Mouse (Mus musculus) midbrain, postnatal 0 days (tissue): ENCODE measurements at regions not wholly inside any gene's neighbourhood (a gene's known extent, or its start where the extent isn't known, plus 50 kb on each side); places are given as distances from the start of the nearest gene placed in this dataset.

Experiments used
- ATAC-seq: fragments of 200-750 bp; cut with Nextera tagmentation; 2 replicates; pipeline ENCODE4 v1.8.0; 2017; ENCODE audit warnings: moderate number of reproducible peaks, mild to moderate bottlenecking, moderate TSS enrichment, moderate library complexity; ENCODE audit not compliant: low FRiP score
- DNase-seq: peaks from one replicate; pipeline ENCODE4 v3.0.0-alpha.2; 2015; ENCODE audit warnings: low spot score
- H3K27ac ChIP-seq: fragments of 300-500 bp; sonication (generic); 2 replicates; pipeline ENCODE4 v1.5.1; 2014; ENCODE audit warnings: low read depth, mild to moderate bottlenecking, low read length, mixed read lengths
- H3K27me3 ChIP-seq: fragments of 300-500 bp; sonication (generic); 2 replicates; pipeline ENCODE4 v1.6.1; 2014; ENCODE audit warnings: low read length, control low read depth, mixed read lengths; ENCODE audit not compliant: insufficient read depth
- H3K36me3 ChIP-seq: fragments of 300-500 bp; sonication (generic); 2 replicates; pipeline ENCODE4 v1.6.1; 2014; ENCODE audit warnings: low read length, control low read depth, mixed read lengths; ENCODE audit not compliant: insufficient read depth
- H3K4me1 ChIP-seq: fragments of 300-500 bp; sonication (generic); 2 replicates; pipeline ENCODE4 v1.6.1; 2014; ENCODE audit warnings: mild to moderate bottlenecking, control low read depth, antibody characterized with exemption, low read length, mixed read lengths; ENCODE audit not compliant: insufficient read depth
- H3K4me2 ChIP-seq: fragments of 300-500 bp; sonication (generic); 2 replicates; pipeline ENCODE4 v1.6.1; 2014; ENCODE audit warnings: low read depth, mild to moderate bottlenecking, low read length, mixed read lengths; ENCODE audit not compliant: poor library complexity, severe bottlenecking
- H3K4me3 ChIP-seq: fragments of 300-500 bp; sonication (generic); 2 replicates; pipeline ENCODE4 v1.5.1; 2014; ENCODE audit warnings: low read depth, mild to moderate bottlenecking, low read length, moderate library complexity
- H3K9ac ChIP-seq: fragments of 300-500 bp; sonication (generic); replicated peaks from 2 replicates; pipeline ENCODE4 v1.6.1; 2014; ENCODE audit warnings: mild to moderate bottlenecking, low read length, moderate library complexity, mixed read lengths; ENCODE audit not compliant: poor library complexity, severe bottlenecking
- H3K9me3 ChIP-seq: fragments of 300-500 bp; sonication (generic); 2 replicates; pipeline ENCODE4 v1.6.1; 2016; ENCODE audit warnings: low read length, control low read depth
- CTCF ChIP-seq: IDR thresholded peaks from 2 replicates; pipeline ENCODE4 v1.5.1; 2016; ENCODE audit warnings: antibody characterized with exemption, mild to moderate bottlenecking
- WGBS: fragments of 180-500 bp; shearing (Covaris S2); extraction: QIAGEN DNeasy Blood & Tissue Kit; methylation state at CpG from one replicate; pipeline ENCODE4 v1.1.7; 2014; 5-methylcytosine and 5-hydroxymethylcytosine counted together

- no peaks in the 10 kb centered on the region for H3K4me1 ChIP-seq
- no peaks in the 10 kb centered on the region for H3K27me3 ChIP-seq
- H3K9ac ChIP-seq, result no peak overlapping the region
- DNase-seq (no peak), ATAC-seq (no peak)
- no peak overlapping the region for H3K27ac ChIP-seq
- no peak for TF ChIP-seq CTCF
- no peak overlapping the region for H3K4me2 ChIP-seq
- H3K36me3 ChIP-seq, result no peaks in the 10 kb centered on the region
- H3K9me3 ChIP-seq, result no peaks in the 10 kb centered on the region
- no peak overlapping the region for H3K4me3 ChIP-seq
- WGBS, result 90% methylated on average over 12 of the region's 12 CpGs
Observed at GRCm38 (mm10) chr7:119352571-119352970, 106.5 kb downstream of the Gp2 start.

- TF ChIP-seq CTCF, result no peak
- no peaks in the 10 kb centered on the region for H3K27me3 ChIP-seq
- H3K4me3 ChIP-seq, result no peak overlapping the region
- no peak overlapping the region for H3K9ac ChIP-seq
- no peak overlapping the region for H3K27ac ChIP-seq
- H3K36me3 ChIP-seq, result no peaks in the 10 kb centered on the region
- no peak overlapping the region for H3K4me2 ChIP-seq
- no peaks in the 10 kb centered on the region for H3K4me1 ChIP-seq
- ATAC-seq (no peak), DNase-seq (no peak)
- no peaks in the 10 kb centered on the region for H3K9me3 ChIP-seq
- 89% methylated on average over 1 of the region's 1 CpGs for WGBS
Observed at GRCm38 (mm10) chr7:119350641-119351040, 108.4 kb downstream of the Gp2 start.

- no peak for TF ChIP-seq CTCF
- 79% methylated on average over 1 of the region's 1 CpGs for WGBS
Observed at GRCm38 (mm10) chr7:119343380-119343779, 115.7 kb downstream of the Gp2 start.

DNA sequence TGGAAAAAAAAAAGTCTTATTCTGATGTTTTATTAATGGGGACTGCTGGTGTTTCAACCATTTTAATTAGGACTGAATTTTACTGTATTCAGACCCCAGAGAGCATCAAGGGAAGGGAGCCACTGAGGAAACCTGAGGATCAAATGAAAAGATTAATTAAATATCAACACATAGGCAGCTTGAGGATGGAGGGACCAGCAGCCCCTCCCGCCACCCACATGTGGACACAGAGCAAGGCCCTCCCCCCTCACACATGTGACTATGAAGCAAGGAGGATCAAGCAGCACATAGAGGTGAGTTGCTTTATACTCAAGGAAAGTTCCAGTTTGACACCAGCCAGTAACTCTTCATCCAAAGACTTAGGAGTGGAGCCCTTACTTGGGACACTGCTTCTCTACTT lies 126.0 kb downstream of the Gp2 start:
- Histone ChIP-seq H3K4me2 (no peak overlapping the region), H3K27me3 (no peaks in the 10 kb centered on the region), H3K36me3 (no peaks in the 10 kb centered on the region), H3K9me3 (no peaks in the 10 kb centered on the region), H3K4me3 (no peak overlapping the region), H3K4me1 (no peaks in the 10 kb centered on the region), H3K27ac (no peak overlapping the region), H3K9ac (no peak overlapping the region)
- ATAC-seq (0 out of 2 replicates have a peak, but pooled peaks have one; percentile 52), DNase-seq (no peak)
- TF ChIP-seq CTCF, result no peak
- 69% methylated on average over 1 of the region's 1 CpGs for WGBS

More at GRCm38 (mm10) chr7:119343380-119343779, 115.7 kb downstream of the Gp2 start:
- Histone ChIP-seq H3K36me3 (no peaks in the 10 kb centered on the region), H3K4me2 (no peak overlapping the region), H3K9ac (no peak overlapping the region), H3K4me1 (no peaks in the 10 kb centered on the region), H3K27me3 (no peaks in the 10 kb centered on the region), H3K4me3 (no peak overlapping the region), H3K27ac (no peak overlapping the region), H3K9me3 (no peaks in the 10 kb centered on the region)
- no peak for DNase-seq
- no peak for ATAC-seq

DNA sequence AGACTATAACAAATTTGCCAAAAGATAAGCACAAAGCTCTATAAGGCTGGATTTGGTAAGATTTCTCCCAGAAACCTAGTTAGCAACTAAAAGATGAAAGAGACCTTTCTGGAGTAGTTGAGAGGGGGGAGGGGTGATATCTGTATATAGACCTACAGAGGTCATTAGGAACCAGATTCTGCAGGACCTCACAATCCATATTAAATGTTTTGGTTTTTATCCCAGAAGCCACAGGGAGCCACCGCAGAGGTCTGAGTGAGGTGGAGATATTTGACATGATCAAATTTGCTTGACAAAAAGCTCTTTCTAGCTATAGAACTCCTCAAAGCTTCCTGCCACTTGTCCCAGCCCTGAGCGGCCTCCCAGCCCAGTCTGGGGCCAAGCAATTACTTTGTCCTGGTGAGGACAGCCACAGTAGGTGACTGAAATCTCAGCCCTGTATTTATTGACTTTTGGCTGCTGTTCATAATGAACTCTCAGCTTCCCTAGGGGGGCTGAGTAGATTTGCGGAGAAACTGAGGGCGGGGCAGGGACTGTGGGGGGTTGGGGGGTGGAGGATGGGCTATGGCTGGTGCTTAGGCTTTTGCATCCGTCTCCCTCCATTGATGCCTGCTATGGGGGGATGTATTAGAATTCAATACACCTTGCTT lies 128.5 kb downstream of the Gp2 start:
- WGBS, result 4% methylated on average over 5 of the region's 5 CpGs
- H3K27ac ChIP-seq, result no peak overlapping the region
- no peak overlapping the region for H3K4me3 ChIP-seq
- H3K9me3 ChIP-seq, result no peaks in the 10 kb centered on the region
- no peak for TF ChIP-seq CTCF
- no peaks in the 10 kb centered on the region for H3K4me1 ChIP-seq
- H3K36me3 ChIP-seq, result no peaks in the 10 kb centered on the region
- ATAC-seq (no peak), DNase-seq (peak; percentile 41)
- no peak overlapping the region for H3K9ac ChIP-seq
- no peak overlapping the region for H3K4me2 ChIP-seq
- no peaks in the 10 kb centered on the region for H3K27me3 ChIP-seq

DNA sequence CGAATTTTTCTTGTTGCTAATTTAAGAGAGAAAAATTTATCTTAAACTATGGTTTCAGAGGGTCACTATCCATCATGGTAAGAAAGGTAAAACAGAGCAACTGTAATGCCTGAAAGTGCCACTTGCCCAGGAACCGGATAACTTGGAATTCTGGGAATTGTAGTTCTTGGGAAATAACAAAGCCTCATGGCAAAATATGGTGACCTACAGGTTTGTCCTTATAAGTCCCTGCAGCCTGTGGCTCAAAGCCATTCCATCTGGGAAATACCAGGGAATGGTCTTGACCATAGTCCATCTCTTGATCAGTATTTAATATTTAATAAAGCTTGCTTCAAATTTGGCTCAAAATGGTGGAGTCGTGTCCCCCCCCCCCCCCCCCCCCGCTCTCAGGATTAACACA lies 111.9 kb upstream of the Gpr139 start:
- ATAC-seq, result no peak
- Histone ChIP-seq H3K4me1 (no peaks in the 10 kb centered on the region), H3K9me3 (no peaks in the 10 kb centered on the region), H3K27ac (no peak overlapping the region), H3K4me3 (no peak overlapping the region), H3K4me2 (no peak overlapping the region), H3K9ac (no peak overlapping the region), H3K27me3 (no peaks in the 10 kb centered on the region), H3K36me3 (no peaks in the 10 kb centered on the region)
- WGBS, result 74% methylated on average over 3 of the region's 4 CpGs
- no peak for DNase-seq
- TF ChIP-seq CTCF, result no peak
